Mouse (Mus musculus) limb, embryonic 10.5 days (tissue): Measurements from ENCODE around the gene Acsm5. TPM values are rescaled to one million over a fixed set of nuclear protein-coding genes. Genes with fewer than 3 reads are reported as not detected.
"Not testable (repeated sequence)": the region's sequence is repeated elsewhere in the genome, so short reads cannot be mapped to it uniquely, and the experiment has no call there.

ENCODE experiments used
- DNase-seq: peaks from one replicate; pipeline ENCODE4 v3.0.0-alpha.2; 2017; ENCODE audit warnings: low spot score
- H3K27ac ChIP-seq: fragments of 300-500 bp; sonication (generic); 2 replicates; pipeline ENCODE4 v1.5.1; 2016; ENCODE audit warnings: mild to moderate bottlenecking
- H3K27me3 ChIP-seq: fragments of 300-500 bp; sonication (generic); 2 replicates; pipeline ENCODE4 v1.6.1; 2016; ENCODE audit warnings: low read depth, mild to moderate bottlenecking; ENCODE audit not compliant: poor library complexity, severe bottlenecking
- H3K36me3 ChIP-seq: fragments of 300-500 bp; sonication (generic); 2 replicates; pipeline ENCODE4 v1.6.1; 2016; ENCODE audit warnings: mild to moderate bottlenecking, moderate library complexity
- H3K4me1 ChIP-seq: fragments of 300-500 bp; sonication (generic); 2 replicates; pipeline ENCODE4 v1.6.1; 2016
- H3K4me3 ChIP-seq: fragments of 300-500 bp; sonication (generic); 2 replicates; pipeline ENCODE4 v1.5.1; 2016; ENCODE audit warnings: mild to moderate bottlenecking, moderate library complexity
- H3K9me3 ChIP-seq: fragments of 300-500 bp; sonication (generic); replicated peaks from 2 replicates; pipeline ENCODE4 v1.6.1; 2016; ENCODE audit warnings: mild to moderate bottlenecking
- WGBS: fragments of 180-500 bp; shearing (Covaris S2); methylation state at CpG from one replicate; pipeline ENCODE4 v1.1.7; 2016; 5-methylcytosine and 5-hydroxymethylcytosine counted together
- polyA plus RNA-seq: library from polyadenylated mRNA; unstranded; fragments of >200 nt; fragmentation: Nextera tagmentation; extraction: Ambion mirVana; gene quantifications from 2 replicates; pipeline ENCODE4 v1.2.1, GENCODE M21; 2016

The Acsm5 gene
- polyA plus RNA-seq, 1 experiment from 2014 or later = not detected

- WGBS = 86% methylated on average over 3 of the region's 3 CpGs
These were observed 41.2 kb downstream of the Acsm5 start for GRCm38 (mm10) chr7:119560452-119560835.

GRCm38 (mm10) chr7:119561441-119561840 lies 42.2 kb downstream of the Acsm5 start:
- Histone ChIP-seq H3K4me1 (no peaks in the 10 kb centered on the region), H3K36me3 (no peaks in the 10 kb centered on the region), H3K27me3 (no peaks in the 10 kb centered on the region), H3K9me3 (no peaks in the 10 kb centered on the region), H3K27ac (no peak overlapping the region), H3K4me3 (no peak overlapping the region)
- no peak for DNase-seq
- 65% methylated on average over 4 of the region's 4 CpGs for WGBS

More at GRCm38 (mm10) chr7:119560452-119560835, 41.2 kb downstream of the Acsm5 start:
- no peak for DNase-seq
- Histone ChIP-seq H3K27me3 (no peaks in the 10 kb centered on the region), H3K9me3 (no peaks in the 10 kb centered on the region), H3K4me1 (no peaks in the 10 kb centered on the region), H3K4me3 (no peak overlapping the region), H3K36me3 (no peaks in the 10 kb centered on the region), H3K27ac (no peak overlapping the region)

- DNase-seq, H3K4me1 ChIP-seq, H3K9me3 ChIP-seq, H3K27me3 ChIP-seq, H3K4me3 ChIP-seq, H3K36me3 ChIP-seq, H3K27ac ChIP-seq: not testable (repeated sequence)
- 90% methylated on average over 2 of the region's 2 CpGs for WGBS
These were observed 43.2 kb downstream of the Acsm5 start for GRCm38 (mm10) chr7:119562476-119562875.

- H3K27ac ChIP-seq = no peak overlapping the region
- DNase-seq = no peak
- no peaks in the 10 kb centered on the region for H3K36me3 ChIP-seq
- H3K4me3 ChIP-seq = no peak overlapping the region
- no peaks in the 10 kb centered on the region for H3K4me1 ChIP-seq
- 80% methylated on average over 3 of the region's 3 CpGs for WGBS
- H3K27me3 ChIP-seq = no peaks in the 10 kb centered on the region
- H3K9me3 ChIP-seq = no peaks in the 10 kb centered on the region
These were observed 75.4 kb downstream of the Acsm5 start for GRCm38 (mm10) chr7:119594530-119595107.

Other genes with a start within 250 kb of the Acsm5 start
- gene Gp2, start 60.2 kb upstream of the Acsm5 start, polyA plus RNA-seq = not detected in 2 replicates
- gene Umod, start 40.2 kb upstream of the Acsm5 start, polyA plus RNA-seq = not detected in 2 replicates
- gene Pdilt, start 4.0 kb downstream of the Acsm5 start, polyA plus RNA-seq = not detected in 2 replicates
- gene Acsm2, start 34.9 kb downstream of the Acsm5 start, polyA plus RNA-seq = not detected in 2 replicates
- not detected in 2 replicates for gene Acsm1, start 87.6 kb downstream of the Acsm5 start, polyA plus RNA-seq
- gene Acsm4, start 170.6 kb downstream of the Acsm5 start, polyA plus RNA-seq = not detected in 2 replicates
- 95.3 and 102 TPM in 2 replicates for gene Thumpd1, start 201.3 kb downstream of the Acsm5 start, polyA plus RNA-seq
- gene Acsm3, start 241.5 kb downstream of the Acsm5 start, polyA plus RNA-seq = 0.26 and 0.30 TPM in 2 replicates